Mouse (Mus musculus) neural tube, embryonic 15.5 days (tissue): ENCODE measurements at regions not wholly inside any gene's neighbourhood (a gene's known extent, or its start where the extent isn't known, plus 50 kb on each side); places are given as distances from the start of the nearest gene placed in this dataset.
"Not testable (repeated sequence)": the region's sequence is repeated elsewhere in the genome, so short reads cannot be mapped to it uniquely, and the experiment has no call there.

Experiments used
- ATAC-seq: fragments of 200-750 bp; cut with Nextera tagmentation; 2 replicates; pipeline ENCODE4 v1.8.0; 2017; ENCODE audit warnings: mild to moderate bottlenecking, moderate TSS enrichment, moderate library complexity; ENCODE audit not compliant: low FRiP score
- H3K27ac ChIP-seq: fragments of 300-500 bp; sonication (generic); replicated peaks from 2 replicates; pipeline ENCODE4 v1.5.1; 2015; ENCODE audit warnings: mild to moderate bottlenecking, inconsistent platforms
- H3K27me3 ChIP-seq: fragments of 300-500 bp; sonication (generic); replicated peaks from 2 replicates; pipeline ENCODE4 v1.6.1; 2015; ENCODE audit warnings: inconsistent platforms
- H3K36me3 ChIP-seq: fragments of 300-500 bp; sonication (generic); 2 replicates; pipeline ENCODE4 v1.6.1; 2015; ENCODE audit warnings: inconsistent platforms
- H3K4me1 ChIP-seq: fragments of 300-500 bp; sonication (generic); 2 replicates; pipeline ENCODE4 v1.6.1; 2015; ENCODE audit warnings: inconsistent platforms
- H3K4me2 ChIP-seq: fragments of 300-500 bp; sonication (generic); 2 replicates; pipeline ENCODE4 v1.6.1; 2015; ENCODE audit warnings: inconsistent platforms, mild to moderate bottlenecking, moderate library complexity
- H3K4me3 ChIP-seq: fragments of 300-500 bp; sonication (generic); replicated peaks from 2 replicates; pipeline ENCODE4 v1.5.1; 2015; ENCODE audit warnings: mild to moderate bottlenecking, inconsistent platforms
- H3K9ac ChIP-seq: fragments of 300-500 bp; sonication (generic); replicated peaks from 2 replicates; pipeline ENCODE4 v1.6.1; 2015; ENCODE audit warnings: mild to moderate bottlenecking, inconsistent platforms
- H3K9me3 ChIP-seq: fragments of 300-500 bp; sonication (generic); replicated peaks from 2 replicates; pipeline ENCODE4 v1.6.1; 2016; ENCODE audit warnings: inconsistent platforms
- WGBS: fragments of 180-500 bp; shearing (Covaris S2); methylation state at CpG from one replicate; pipeline ENCODE4 v1.1.7; 2015; ENCODE audit warnings: mixed read lengths; 5-methylcytosine and 5-hydroxymethylcytosine counted together

- Histone ChIP-seq H3K27me3 (no peaks in the 10 kb centered on the region), H3K4me1 (no peaks in the 10 kb centered on the region), H3K27ac (no peak overlapping the region), H3K36me3 (no peaks in the 10 kb centered on the region), H3K9ac (no peak overlapping the region), H3K4me2 (no peak overlapping the region), H3K4me3 (no peak overlapping the region), H3K9me3 (no peaks in the 10 kb centered on the region)
- no peak for ATAC-seq
- WGBS: 55% methylated on average over 4 of the region's 4 CpGs
Observed at GRCm38 (mm10) chr6:4276607-4277006, 189.8 kb upstream of the Bet1 start.

- 23% methylated on average over 2 of the region's 2 CpGs for WGBS
- no peaks in the 10 kb centered on the region for H3K36me3 ChIP-seq
- H3K9me3 ChIP-seq: no peaks in the 10 kb centered on the region
- H3K4me3 ChIP-seq: no peak overlapping the region
- H3K27ac ChIP-seq: no peak overlapping the region
- no peak overlapping the region for H3K4me2 ChIP-seq
- no peak for ATAC-seq
- H3K27me3 ChIP-seq: no peaks in the 10 kb centered on the region
- no peak overlapping the region for H3K9ac ChIP-seq
- H3K4me1 ChIP-seq: no peaks in the 10 kb centered on the region
Observed at GRCm38 (mm10) chr6:4277245-4277890, 190.6 kb upstream of the Bet1 start.

GRCm38 (mm10) chr6:4291380-4291779, 204.6 kb upstream of the Bet1 start:
- 91% methylated on average over 2 of the region's 2 CpGs for WGBS

DNA sequence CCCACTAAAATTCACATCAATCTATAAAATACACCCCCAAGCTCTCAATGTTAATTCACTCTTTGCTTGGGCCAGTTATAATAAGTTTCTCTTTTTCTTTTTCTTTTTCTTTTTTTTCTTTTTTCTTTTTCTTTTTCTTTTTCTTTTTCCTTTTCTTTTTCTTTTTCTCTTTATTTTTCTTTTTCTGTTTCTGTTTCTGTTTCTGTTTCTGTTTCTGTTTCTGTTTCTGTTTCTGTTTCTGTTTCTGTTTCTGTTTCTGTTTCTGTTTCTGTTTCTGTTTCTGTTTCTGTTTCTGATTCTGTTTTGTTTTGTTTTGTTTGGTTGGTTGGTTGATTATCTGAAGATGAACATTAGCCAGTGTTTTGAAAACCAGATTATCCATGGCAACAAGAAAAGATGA, 201.2 kb upstream of the Col1a2 start:
- H3K9me3 ChIP-seq, H3K4me1 ChIP-seq, H3K36me3 ChIP-seq, H3K27ac ChIP-seq, H3K4me3 ChIP-seq, ATAC-seq, H3K27me3 ChIP-seq, H3K4me2 ChIP-seq, H3K9ac ChIP-seq: not testable (repeated sequence)

More at GRCm38 (mm10) chr6:4291380-4291779, 204.6 kb upstream of the Bet1 start:
- no peak overlapping the region for H3K4me2 ChIP-seq
- H3K9ac ChIP-seq: no peak overlapping the region
- H3K27ac ChIP-seq: no peak overlapping the region
- no peaks in the 10 kb centered on the region for H3K4me1 ChIP-seq
- no peak for ATAC-seq
- H3K36me3 ChIP-seq: no peaks in the 10 kb centered on the region
- H3K27me3 ChIP-seq: no peaks in the 10 kb centered on the region
- H3K9me3 ChIP-seq: no peaks in the 10 kb centered on the region
- H3K4me3 ChIP-seq: no peak overlapping the region

- no peaks in the 10 kb centered on the region for H3K9me3 ChIP-seq
- no peak overlapping the region for H3K27ac ChIP-seq
- no peak overlapping the region for H3K4me2 ChIP-seq
- H3K36me3 ChIP-seq: no peaks in the 10 kb centered on the region
- H3K4me1 ChIP-seq: no peaks in the 10 kb centered on the region
- ATAC-seq: no peak
- H3K4me3 ChIP-seq: no peak overlapping the region
- 85% methylated on average over 4 of the region's 4 CpGs for WGBS
- H3K27me3 ChIP-seq: no peaks in the 10 kb centered on the region
- H3K9ac ChIP-seq: no peak overlapping the region
Observed at GRCm38 (mm10) chr6:4349953-4350352, 154.7 kb upstream of the Col1a2 start.

DNA sequence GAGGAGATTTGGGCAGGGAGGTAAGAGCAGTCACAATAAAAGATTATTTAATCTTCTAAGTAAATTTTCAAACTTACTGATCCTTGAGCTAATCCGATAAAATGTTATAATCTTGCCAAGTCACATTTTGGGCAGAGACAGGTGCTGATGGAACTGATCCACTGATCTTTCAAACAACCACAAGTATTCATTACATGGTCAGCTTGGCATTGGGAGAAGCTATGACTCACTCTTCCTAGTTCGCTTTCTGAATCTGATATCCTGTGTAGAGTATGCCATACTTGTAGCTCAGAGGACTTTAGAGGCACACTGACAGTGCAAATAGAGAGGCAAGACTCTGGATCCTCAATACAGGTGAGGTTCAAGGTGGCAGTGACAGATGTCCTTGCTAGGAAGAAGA, 142.4 kb upstream of the Col1a2 start:
- Histone ChIP-seq H3K36me3 (no peaks in the 10 kb centered on the region), H3K4me1 (no peaks in the 10 kb centered on the region), H3K4me3 (no peak overlapping the region), H3K4me2 (no peak overlapping the region), H3K27me3 (no peaks in the 10 kb centered on the region), H3K27ac (no peak overlapping the region), H3K9me3 (no peaks in the 10 kb centered on the region), H3K9ac (no peak overlapping the region)
- ATAC-seq: no peak
- WGBS: 96% methylated on average over 2 of the region's 2 CpGs

- peak; percentile 73; the same call in 1 of the 2 replicates for ATAC-seq
- Histone ChIP-seq H3K9ac (no peak overlapping the region), H3K4me3 (no peak overlapping the region), H3K27ac (no peak overlapping the region), H3K9me3 (no peaks in the 10 kb centered on the region), H3K36me3 (no peaks in the 10 kb centered on the region), H3K4me1 (0 out of 2 replicates have a peak, but pooled peaks cover 5% of the 10 kb centered on the region), H3K4me2 (peak overlapping the region; percentile 32), H3K27me3 (no peaks in the 10 kb centered on the region)
- WGBS: 62% methylated on average over 12 of the region's 12 CpGs
Observed at GRCm38 (mm10) chr6:4375465-4376037, 129.1 kb upstream of the Col1a2 start.

DNA sequence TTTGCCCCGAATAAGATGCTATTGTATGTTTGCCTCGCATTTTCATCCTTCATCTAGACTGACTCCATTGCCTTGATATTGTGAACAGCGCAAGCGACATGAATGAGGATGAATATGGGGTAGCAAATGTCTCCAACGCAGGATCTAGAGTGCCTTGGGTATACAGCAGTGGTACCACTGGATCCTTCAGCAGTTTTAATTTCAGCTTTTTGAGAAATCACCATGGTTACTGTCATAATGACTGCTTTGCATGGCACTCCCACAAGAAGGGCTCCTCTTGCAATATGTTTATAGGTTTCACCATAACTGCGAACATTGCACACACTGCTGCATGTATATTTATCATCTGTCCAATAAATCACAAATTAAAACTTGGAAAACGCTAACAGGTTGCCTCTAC, 107.8 kb upstream of the Col1a2 start:
- Histone ChIP-seq H3K4me1 (peaks cover 7% of the 10 kb centered on the region), H3K4me2 (no peak overlapping the region), H3K27ac (no peak overlapping the region), H3K27me3 (no peaks in the 10 kb centered on the region), H3K9me3 (no peaks in the 10 kb centered on the region), H3K9ac (no peak overlapping the region), H3K4me3 (no peak overlapping the region), H3K36me3 (no peaks in the 10 kb centered on the region)
- WGBS: 39% methylated on average over 7 of the region's 7 CpGs
- ATAC-seq: no peak

DNA sequence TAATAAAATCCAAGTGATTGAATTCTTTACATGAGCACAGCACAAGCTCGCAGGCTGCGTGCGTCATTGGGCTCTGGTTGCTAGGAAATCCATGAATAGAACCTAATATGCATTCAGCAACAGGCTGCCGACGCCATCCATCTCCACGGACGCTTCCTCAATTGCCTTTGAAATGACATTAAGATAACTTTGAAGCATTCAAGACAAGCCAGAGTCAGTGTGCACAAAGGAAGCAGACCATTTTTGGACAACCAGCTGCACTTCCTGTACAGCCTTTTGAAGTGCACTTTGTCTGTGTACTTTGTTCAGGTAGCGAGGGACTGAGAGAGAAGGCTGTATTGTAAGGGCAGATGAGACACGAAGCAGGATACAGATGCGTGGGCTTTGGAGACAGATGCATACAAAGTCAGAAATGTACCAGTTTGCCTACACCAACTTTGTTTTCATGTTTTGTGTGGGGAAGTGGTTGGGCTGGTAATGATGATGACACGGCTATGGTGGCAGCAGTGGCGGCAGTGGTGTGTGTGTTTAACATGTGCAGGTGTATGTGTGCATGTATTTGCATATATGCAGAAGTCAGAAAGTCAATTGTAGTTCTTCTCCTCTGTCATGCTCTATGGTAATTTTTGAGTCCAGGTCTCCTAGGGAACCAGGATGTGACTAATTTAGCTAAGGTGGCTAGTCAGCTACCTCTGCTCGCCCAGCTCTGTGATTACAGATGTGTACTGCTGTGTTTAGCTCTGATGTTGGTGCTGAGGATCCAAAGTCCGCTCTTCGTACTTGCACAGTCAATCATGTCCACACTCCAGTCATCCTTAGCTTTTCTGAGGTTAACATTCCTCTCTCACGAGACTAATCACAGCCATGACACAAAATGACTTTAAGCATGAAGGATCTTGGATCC, 106.7 kb upstream of the Col1a2 start:
- peaks cover 7% of the 10 kb centered on the region for H3K4me1 ChIP-seq
- no peak overlapping the region for H3K9ac ChIP-seq
- 30% methylated on average over 16 of the region's 16 CpGs for WGBS
- H3K4me3 ChIP-seq: no peak overlapping the region
- peak overlapping the region; percentile 32 for H3K4me2 ChIP-seq
- no peaks in the 10 kb centered on the region for H3K27me3 ChIP-seq
- no peak overlapping the region for H3K27ac ChIP-seq
- ATAC-seq: 0 out of 2 replicates have a peak, but pooled peaks have one; percentile 28
- no peaks in the 10 kb centered on the region for H3K36me3 ChIP-seq
- H3K9me3 ChIP-seq: no peaks in the 10 kb centered on the region

- H3K4me2 ChIP-seq: no peak overlapping the region
- H3K9ac ChIP-seq: no peak overlapping the region
- peaks cover 7% of the 10 kb centered on the region for H3K4me1 ChIP-seq
- no peaks in the 10 kb centered on the region for H3K9me3 ChIP-seq
- no peak overlapping the region for H3K27ac ChIP-seq
- H3K27me3 ChIP-seq: no peaks in the 10 kb centered on the region
- no peak overlapping the region for H3K4me3 ChIP-seq
- WGBS: 71% methylated on average over 9 of the region's 9 CpGs
- ATAC-seq: no peak
- H3K36me3 ChIP-seq: no peaks in the 10 kb centered on the region
Observed at GRCm38 (mm10) chr6:4398599-4398980, 106.0 kb upstream of the Col1a2 start.

- Histone ChIP-seq H3K4me1 (no peaks in the 10 kb centered on the region), H3K4me3 (no peak overlapping the region), H3K9ac (no peak overlapping the region), H3K36me3 (no peaks in the 10 kb centered on the region), H3K27me3 (no peaks in the 10 kb centered on the region), H3K9me3 (no peaks in the 10 kb centered on the region), H3K27ac (no peak overlapping the region), H3K4me2 (no peak overlapping the region)
- ATAC-seq: no peak
- 89% methylated on average over 3 of the region's 3 CpGs for WGBS
Observed at GRCm38 (mm10) chr6:4405301-4405700, 99.3 kb upstream of the Col1a2 start.

DNA sequence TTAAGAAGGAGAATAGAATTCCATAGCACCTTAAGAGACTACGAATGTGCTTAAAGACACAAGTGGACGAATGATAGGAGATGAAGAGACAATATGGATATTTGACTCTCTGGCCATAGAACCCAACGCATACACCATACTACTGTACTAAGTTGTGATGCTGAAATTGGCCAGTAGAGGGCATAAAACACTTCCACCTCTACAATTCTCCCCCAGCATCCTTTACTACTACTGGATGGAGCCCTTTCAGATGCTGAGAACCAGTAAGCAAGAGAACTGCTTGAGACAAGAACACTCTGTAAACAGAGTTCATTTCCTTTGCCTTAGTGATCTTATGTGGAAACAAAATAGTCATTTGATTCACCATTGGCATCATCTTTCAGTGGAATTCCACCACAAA, 96.9 kb upstream of the Col1a2 start:
- WGBS: 43% methylated on average over 3 of the region's 3 CpGs
- H3K27ac ChIP-seq: no peak overlapping the region
- no peak overlapping the region for H3K4me3 ChIP-seq
- H3K4me2 ChIP-seq: no peak overlapping the region
- no peak overlapping the region for H3K9ac ChIP-seq
- H3K4me1 ChIP-seq: no peaks in the 10 kb centered on the region
- ATAC-seq: no peak
- H3K36me3 ChIP-seq: no peaks in the 10 kb centered on the region
- no peaks in the 10 kb centered on the region for H3K27me3 ChIP-seq
- H3K9me3 ChIP-seq: no peaks in the 10 kb centered on the region
